Mouse (Mus musculus): ENCODE measurements at regions not wholly inside any gene's neighbourhood (a gene's known extent, or its start where the extent isn't known, plus 50 kb on each side); places are given as distances from the start of the nearest gene placed in this dataset.

DNA sequence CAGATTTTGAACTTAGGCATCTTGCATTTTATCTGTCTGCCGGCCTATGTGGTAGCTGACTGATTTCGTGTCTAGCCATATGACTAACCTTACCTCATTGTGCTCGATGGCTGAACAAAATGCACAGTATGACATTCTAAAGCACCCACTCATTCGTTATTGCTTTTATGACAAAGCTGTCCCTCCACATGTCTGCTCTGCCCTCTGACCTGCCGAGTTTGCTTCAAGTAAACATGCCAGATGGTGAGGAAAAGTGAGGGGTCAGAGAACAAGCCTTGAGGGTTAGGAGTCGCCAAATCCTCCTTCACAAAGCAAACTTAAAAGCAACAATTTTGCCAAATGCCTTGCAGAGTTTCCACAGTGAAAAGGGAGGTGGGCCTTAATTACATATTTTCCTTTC, 196.0 kb upstream of the Elavl2 start:
- no peaks in the 10 kb centered on the region for H3K27me3 ChIP-seq
- WGBS: 67% methylated on average over 6 of the region's 6 CpGs
- ATAC-seq (ENCODE audit: low FRiP score): no peak

DNA sequence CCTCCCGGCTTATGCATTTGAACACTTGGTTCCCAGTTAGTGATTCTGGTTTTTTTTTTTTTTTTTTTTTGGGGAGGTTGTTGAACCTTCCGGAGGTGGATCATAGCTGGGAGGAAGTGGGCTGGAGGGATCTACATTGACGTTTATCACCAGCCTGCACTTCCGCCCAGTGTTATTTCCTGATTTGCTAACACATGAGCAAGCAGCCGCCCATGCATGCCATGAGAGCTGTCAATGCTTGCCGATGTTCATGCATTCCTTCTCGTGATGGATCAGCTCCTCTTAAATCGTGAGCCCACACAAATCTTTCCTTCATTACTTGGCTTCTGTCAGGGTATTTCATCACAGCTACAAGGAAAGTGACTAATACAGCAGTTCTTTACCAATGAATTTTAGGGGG, 195.2 kb upstream of the Elavl2 start:
- Histone ChIP-seq H3K4me2 (no peak overlapping the region), H3K36me3 (replicated peaks) (no peaks in the 10 kb centered on the region), H3K9me3 (no peaks in the 10 kb centered on the region), H3K4me3 (replicated peaks) (no peak overlapping the region), H3K27ac (no peak overlapping the region), H3K27me3 (no peaks in the 10 kb centered on the region), H3K9ac (no peak overlapping the region), H3K4me1 (no peaks in the 10 kb centered on the region)
- WGBS: 69% methylated on average over 8 of the region's 8 CpGs
- no peak; the same call in 1 of the 2 replicates for ATAC-seq (ENCODE audit: low FRiP score)

More for the DNA sequence above, 196.0 kb upstream of the Elavl2 start:
- no peak overlapping the region for H3K27ac ChIP-seq
- H3K9ac ChIP-seq: no peak overlapping the region
- no peak overlapping the region for H3K4me3 ChIP-seq (replicated peaks)
- no peaks in the 10 kb centered on the region for H3K4me1 ChIP-seq
- no peaks in the 10 kb centered on the region for H3K9me3 ChIP-seq
- H3K36me3 ChIP-seq (replicated peaks): no peaks in the 10 kb centered on the region
- H3K4me2 ChIP-seq: no peak overlapping the region

DNA sequence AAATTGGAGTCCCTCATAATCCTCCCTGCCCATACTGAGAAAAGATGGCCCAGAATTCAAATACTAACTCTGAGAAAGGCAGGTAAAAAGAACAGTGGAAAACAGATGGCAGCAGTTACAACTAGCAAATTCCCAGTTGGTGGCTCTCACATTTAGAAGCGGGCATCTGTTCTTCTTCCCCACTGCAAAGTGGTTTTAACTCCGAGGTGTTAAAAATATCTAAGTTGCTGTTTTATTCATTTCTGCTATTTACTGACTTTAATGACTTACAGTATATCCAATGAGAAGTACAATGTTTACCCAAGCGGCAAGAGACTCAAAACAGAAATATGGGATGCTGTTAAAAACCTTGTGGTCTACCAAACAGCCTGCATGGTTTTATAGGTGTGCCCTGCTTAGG, 189.2 kb upstream of the Elavl2 start:
- Histone ChIP-seq H3K4me3 (replicated peaks) (no peak overlapping the region), H3K4me1 (no peaks in the 10 kb centered on the region), H3K9me3 (no peaks in the 10 kb centered on the region), H3K27ac (no peak overlapping the region), H3K9ac (no peak overlapping the region), H3K4me2 (no peak overlapping the region), H3K27me3 (no peaks in the 10 kb centered on the region), H3K36me3 (replicated peaks) (no peaks in the 10 kb centered on the region)
- 83% methylated on average over 3 of the region's 3 CpGs for WGBS
- no peak for ATAC-seq (ENCODE audit: low FRiP score)

- WGBS: 74% methylated on average over 1 of the region's 1 CpGs
- Histone ChIP-seq H3K4me3 (replicated peaks) (no peak overlapping the region), H3K27me3 (no peaks in the 10 kb centered on the region), H3K9me3 (no peaks in the 10 kb centered on the region), H3K4me2 (no peak overlapping the region), H3K36me3 (replicated peaks) (no peaks in the 10 kb centered on the region), H3K9ac (no peak overlapping the region), H3K4me1 (no peaks in the 10 kb centered on the region), H3K27ac (no peak overlapping the region)
- ATAC-seq (ENCODE audit: low FRiP score): no peak
These were observed 187.0 kb upstream of the Elavl2 start for GRCm38 (mm10) chr4:91587541-91588059.

DNA sequence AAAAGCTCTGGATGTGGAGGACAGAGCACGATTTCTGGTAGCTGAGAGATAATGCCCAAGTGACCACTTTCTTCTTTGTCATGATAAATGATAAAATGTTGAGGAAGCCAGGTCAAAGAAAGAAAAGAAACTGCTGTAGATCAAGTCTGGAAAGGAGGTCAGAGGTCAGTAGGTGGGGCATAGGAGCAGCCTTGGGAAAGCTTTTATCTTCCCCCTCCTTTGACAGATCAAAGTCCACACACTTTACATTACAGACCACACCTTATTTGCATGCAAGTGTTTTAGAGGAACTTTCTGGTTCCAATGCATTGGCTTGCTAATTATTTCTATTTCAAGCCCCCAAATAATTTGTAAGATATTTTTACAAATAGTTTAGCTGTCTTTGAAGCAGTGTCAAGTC, 182.4 kb upstream of the Elavl2 start:
- Histone ChIP-seq H3K36me3 (replicated peaks) (no peaks in the 10 kb centered on the region), H3K9ac (no peak overlapping the region), H3K27ac (no peak overlapping the region), H3K9me3 (no peaks in the 10 kb centered on the region), H3K4me3 (replicated peaks) (no peak overlapping the region), H3K4me2 (no peak overlapping the region), H3K4me1 (no peaks in the 10 kb centered on the region), H3K27me3 (no peaks in the 10 kb centered on the region)
- 79% methylated on average over 1 of the region's 1 CpGs for WGBS
- ATAC-seq (ENCODE audit: low FRiP score): no peak

DNA sequence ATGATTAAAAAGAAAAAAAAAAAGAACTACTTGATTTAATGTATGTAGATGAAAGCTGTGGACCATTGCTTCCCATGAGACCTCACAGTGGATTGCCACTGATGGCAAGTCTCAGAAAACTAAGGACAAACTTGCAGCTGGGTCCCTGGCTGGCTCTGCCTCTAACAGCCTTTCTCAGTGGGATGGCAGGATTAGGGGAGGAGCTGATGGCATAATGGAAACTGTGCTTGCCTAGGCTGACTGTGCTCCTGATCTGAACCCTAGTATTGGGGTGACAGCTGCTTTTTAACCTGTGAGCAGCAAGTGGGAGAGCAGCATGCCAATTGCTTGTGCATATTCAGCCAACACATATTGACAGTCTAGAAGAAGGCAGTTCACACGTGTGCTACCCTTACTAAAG, 156.9 kb upstream of the Elavl2 start:
- H3K4me1 ChIP-seq: no peaks in the 10 kb centered on the region
- peak; percentile 63; the same call in 1 of the 2 replicates for ATAC-seq (ENCODE audit: low FRiP score)

DNA sequence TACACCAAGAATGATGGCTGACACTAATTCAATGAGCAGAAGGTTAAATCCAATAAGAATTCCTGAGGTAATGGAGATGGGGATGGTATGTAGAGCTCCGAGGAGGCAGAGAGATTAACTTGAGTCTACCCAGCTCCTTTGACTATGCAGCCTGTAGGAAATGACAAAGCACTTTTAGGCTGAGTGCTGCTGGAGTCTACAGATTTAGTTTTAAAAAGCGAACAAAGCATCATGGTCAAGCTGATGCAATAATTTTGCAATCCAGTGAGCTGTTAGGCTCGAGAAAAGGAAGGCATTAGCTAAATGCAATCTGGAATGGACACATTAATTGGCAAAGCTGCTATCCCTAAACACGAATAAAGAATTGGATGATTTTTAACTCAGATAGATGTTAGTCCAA, 156.4 kb upstream of the Elavl2 start:
- no peak for ATAC-seq (ENCODE audit: low FRiP score)
- H3K27ac ChIP-seq: no peak overlapping the region
- WGBS: 48% methylated on average over 4 of the region's 4 CpGs

More for the DNA sequence above, 156.9 kb upstream of the Elavl2 start:
- no peaks in the 10 kb centered on the region for H3K36me3 ChIP-seq (replicated peaks)
- no peak overlapping the region for H3K4me2 ChIP-seq
- WGBS: 32% methylated on average over 1 of the region's 1 CpGs
- no peak overlapping the region for H3K9ac ChIP-seq
- H3K9me3 ChIP-seq: no peaks in the 10 kb centered on the region
- no peaks in the 10 kb centered on the region for H3K27me3 ChIP-seq
- no peak overlapping the region for H3K27ac ChIP-seq
- no peak overlapping the region for H3K4me3 ChIP-seq (replicated peaks)

DNA sequence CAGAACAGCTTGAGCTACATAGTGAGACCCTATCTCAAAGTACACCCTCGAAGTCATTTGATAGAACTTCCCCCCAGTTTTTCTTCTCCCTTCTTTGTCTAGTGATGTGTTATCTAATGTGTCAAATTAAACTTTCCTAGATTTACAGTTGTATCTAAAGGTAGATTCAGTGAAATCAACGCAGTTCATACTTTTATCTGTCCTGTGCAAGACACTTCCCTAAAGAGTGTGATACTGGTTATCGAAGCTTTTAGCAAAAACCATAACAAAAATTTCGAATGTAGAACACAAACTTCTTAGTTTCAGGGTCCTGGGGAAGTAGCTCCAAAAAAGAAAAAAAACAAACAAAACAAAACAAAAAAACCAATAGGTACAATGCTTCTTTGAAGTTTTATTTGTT, 123.8 kb upstream of the Elavl2 start:
- WGBS: 87% methylated on average over 4 of the region's 4 CpGs
- H3K4me3 ChIP-seq (replicated peaks): no peak overlapping the region
- ATAC-seq (ENCODE audit: low FRiP score): no peak
- no peaks in the 10 kb centered on the region for H3K27me3 ChIP-seq
- H3K9ac ChIP-seq: no peak overlapping the region
- no peak overlapping the region for H3K27ac ChIP-seq
- no peak overlapping the region for H3K4me2 ChIP-seq
- H3K4me1 ChIP-seq: no peaks in the 10 kb centered on the region
- H3K36me3 ChIP-seq (replicated peaks): no peaks in the 10 kb centered on the region
- no peaks in the 10 kb centered on the region for H3K9me3 ChIP-seq

More for the DNA sequence above, 156.4 kb upstream of the Elavl2 start:
- Histone ChIP-seq H3K27me3 (no peaks in the 10 kb centered on the region), H3K4me1 (no peaks in the 10 kb centered on the region), H3K9ac (no peak overlapping the region), H3K9me3 (no peaks in the 10 kb centered on the region), H3K36me3 (replicated peaks) (no peaks in the 10 kb centered on the region), H3K4me3 (replicated peaks) (no peak overlapping the region), H3K4me2 (no peak overlapping the region)

DNA sequence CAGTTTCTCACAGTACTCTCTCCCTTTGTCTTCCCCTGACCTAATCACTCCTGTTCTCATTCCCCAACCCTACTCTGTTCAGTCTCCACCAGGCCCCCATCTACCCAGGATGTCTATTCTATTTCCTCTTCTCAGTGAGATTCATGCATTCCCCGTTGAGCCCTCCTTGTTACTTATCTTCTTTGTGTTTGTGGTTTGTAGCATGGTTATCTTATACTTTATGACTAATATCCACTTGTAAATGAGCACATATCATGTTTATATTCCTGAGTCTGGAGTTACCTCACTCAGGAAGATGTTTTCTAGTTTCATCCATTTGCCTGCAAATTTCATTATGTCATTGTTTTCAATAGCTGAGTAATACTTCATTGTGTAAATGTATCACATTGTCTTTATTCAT, 111.0 kb upstream of the Elavl2 start:
- no peaks in the 10 kb centered on the region for H3K36me3 ChIP-seq (replicated peaks)
- no peak overlapping the region for H3K4me2 ChIP-seq
- H3K27me3 ChIP-seq: no peaks in the 10 kb centered on the region
- WGBS: 74% methylated on average over 1 of the region's 1 CpGs
- H3K4me3 ChIP-seq (replicated peaks): no peak overlapping the region
- H3K9me3 ChIP-seq: no peaks in the 10 kb centered on the region
- H3K27ac ChIP-seq: no peak overlapping the region
- H3K9ac ChIP-seq: no peak overlapping the region
- no peaks in the 10 kb centered on the region for H3K4me1 ChIP-seq
- no peak for ATAC-seq (ENCODE audit: low FRiP score)

DNA sequence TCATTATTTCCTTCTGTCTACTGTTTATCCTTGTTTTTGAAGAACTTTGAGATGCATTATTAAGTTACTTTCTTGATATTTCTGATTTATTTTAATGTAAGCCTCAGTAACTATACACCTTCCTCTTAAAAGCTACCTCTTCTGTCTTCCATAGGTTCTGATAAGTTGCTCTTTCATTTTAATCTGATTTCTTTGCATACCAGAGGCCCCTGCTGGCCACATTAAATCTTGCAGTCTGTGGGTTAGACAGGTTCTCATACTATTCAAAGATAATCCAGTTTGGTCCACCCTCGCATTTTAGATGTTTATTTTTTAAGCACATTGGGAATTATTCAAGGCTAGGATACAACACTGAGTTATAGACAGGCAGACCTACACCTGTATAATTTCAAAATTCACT, 109.4 kb upstream of the Elavl2 start:
- H3K9me3 ChIP-seq: no peaks in the 10 kb centered on the region
- no peak overlapping the region for H3K27ac ChIP-seq
- H3K4me3 ChIP-seq (replicated peaks): no peak overlapping the region
- no peak overlapping the region for H3K4me2 ChIP-seq
- WGBS: 84% methylated on average over 1 of the region's 1 CpGs
- H3K36me3 ChIP-seq (replicated peaks): no peaks in the 10 kb centered on the region
- no peaks in the 10 kb centered on the region for H3K4me1 ChIP-seq
- ATAC-seq (ENCODE audit: low FRiP score): no peak
- H3K27me3 ChIP-seq: no peaks in the 10 kb centered on the region
- no peak overlapping the region for H3K9ac ChIP-seq

GRCm38 (mm10) chr4:91503273-91503672, 102.7 kb upstream of the Elavl2 start:
- no peak overlapping the region for H3K27ac ChIP-seq
- 84% methylated on average over 3 of the region's 3 CpGs for WGBS
- no peak overlapping the region for H3K9ac ChIP-seq
- no peak overlapping the region for H3K4me2 ChIP-seq
- H3K4me1 ChIP-seq: no peaks in the 10 kb centered on the region
- ATAC-seq (ENCODE audit: low FRiP score): no peak
- no peak overlapping the region for H3K4me3 ChIP-seq (replicated peaks)
- no peaks in the 10 kb centered on the region for H3K9me3 ChIP-seq
- no peaks in the 10 kb centered on the region for H3K27me3 ChIP-seq
- no peaks in the 10 kb centered on the region for H3K36me3 ChIP-seq (replicated peaks)

- no peak overlapping the region for H3K9ac ChIP-seq
- H3K4me3 ChIP-seq (replicated peaks): no peak overlapping the region
- H3K27ac ChIP-seq: no peak overlapping the region
- H3K27me3 ChIP-seq: no peaks in the 10 kb centered on the region
- 50% methylated on average over 3 of the region's 3 CpGs for WGBS
- no peaks in the 10 kb centered on the region for H3K4me1 ChIP-seq
- no peak for ATAC-seq (ENCODE audit: low FRiP score)
- no peaks in the 10 kb centered on the region for H3K9me3 ChIP-seq
- H3K4me2 ChIP-seq: no peak overlapping the region
- H3K36me3 ChIP-seq (replicated peaks): no peaks in the 10 kb centered on the region
These were observed 81.4 kb upstream of the Elavl2 start for GRCm38 (mm10) chr4:91481863-91482475.

Data from forebrain, embryonic 12.5 days (tissue).